Mouse (Mus musculus): ENCODE measurements around the gene 1700024P04Rik. TPM values are rescaled to one million over a fixed set of nuclear protein-coding genes. Genes with fewer than 3 reads are reported as not detected.

1700024P04Rik gene
- polyA plus RNA-seq, 1 experiment = not detected

- no peaks in the 10 kb centered on the region for H3K79me3 ChIP-seq (ENCODE audit: low read depth)
- H3K4me3 ChIP-seq (ENCODE audit: insufficient read depth, poor library complexity, severe bottlenecking) = no peak overlapping the region
- no peak overlapping the region for H3ac ChIP-seq (ENCODE audit: control insufficient read depth, insufficient read length, low read depth)
- no peaks in the 10 kb centered on the region for H3K27me3 ChIP-seq (ENCODE audit: control insufficient read depth, insufficient read depth, insufficient read length)
- no peaks in the 10 kb centered on the region for H3K79me2 ChIP-seq (ENCODE audit: control insufficient read depth, insufficient read depth)
- H3K36me3 ChIP-seq (ENCODE audit: control insufficient read depth, insufficient read depth) = no peaks in the 10 kb centered on the region
- TF ChIP-seq USF1 (IDR thresholded peaks at IDR 0.05; ENCODE audit: low read depth) = no peak
- no peak for TF ChIP-seq CEBPB (IDR thresholded peaks at IDR 0.05; ENCODE audit: low read depth)
- no peak for TF ChIP-seq MAX (IDR thresholded peaks at IDR 0.05)
- no peak for TF ChIP-seq MYOD1 (IDR thresholded peaks at IDR 0.05; ENCODE audit: control insufficient read depth, insufficient read length, low read depth)
- no peak for TF ChIP-seq FOSL1 (IDR thresholded peaks at IDR 0.05; ENCODE audit: insufficient read depth, low read length, poor library complexity, severe bottlenecking)
- no peak for TF ChIP-seq CTCF (IDR thresholded peaks at IDR 0.05; ENCODE audit: control insufficient read depth, insufficient read depth, insufficient read length)
- no peak for TF ChIP-seq MYOG (IDR thresholded peaks at IDR 0.05; ENCODE audit: control insufficient read depth, extremely low read depth, insufficient read length)
Measured at GRCm38 (mm10) chr13:98941829-98942343, 42.5 kb downstream of the 1700024P04Rik start.

GRCm38 (mm10) chr13:98937108-98937507 lies 47.3 kb downstream of the 1700024P04Rik start:
- no peaks in the 10 kb centered on the region for H3K27me3 ChIP-seq (ENCODE audit: control insufficient read depth, insufficient read depth, insufficient read length)
- no peaks in the 10 kb centered on the region for H3K79me2 ChIP-seq (ENCODE audit: control insufficient read depth, insufficient read depth)
- no peak overlapping the region for H3K4me3 ChIP-seq (ENCODE audit: insufficient read depth, poor library complexity, severe bottlenecking)
- H3K79me3 ChIP-seq (ENCODE audit: low read depth) = no peaks in the 10 kb centered on the region
- no peaks in the 10 kb centered on the region for H3K36me3 ChIP-seq (ENCODE audit: control insufficient read depth, insufficient read depth)
- no peak overlapping the region for H3ac ChIP-seq (ENCODE audit: control insufficient read depth, insufficient read length, low read depth)
- TF ChIP-seq CTCF (IDR thresholded peaks at IDR 0.05; ENCODE audit: control insufficient read depth, insufficient read depth, insufficient read length) (no peak), FOSL1 (IDR thresholded peaks at IDR 0.05; ENCODE audit: insufficient read depth, low read length, poor library complexity, severe bottlenecking) (no peak), MYOG (IDR thresholded peaks at IDR 0.05; ENCODE audit: control insufficient read depth, extremely low read depth, insufficient read length) (no peak), MAX (IDR thresholded peaks at IDR 0.05) (no peak), MYOD1 (IDR thresholded peaks at IDR 0.05; ENCODE audit: control insufficient read depth, insufficient read length, low read depth) (no peak), CEBPB (IDR thresholded peaks at IDR 0.05; ENCODE audit: low read depth) (no peak), USF1 (IDR thresholded peaks at IDR 0.05; ENCODE audit: low read depth) (no peak)

Other genes with a start within 250 kb of the 1700024P04Rik start
- 3.1 TPM for gene Fcho2, start 169.1 kb downstream of the 1700024P04Rik start, polyA plus RNA-seq (2012; fragmentation: generic; extraction: Trizol)
- 44.1 TPM for gene Tnpo1, start 58.2 kb downstream of the 1700024P04Rik start, polyA plus RNA-seq (2012; fragmentation: generic; extraction: Trizol)
- not detected for gene Zfp366, start 200.3 kb upstream of the 1700024P04Rik start, polyA plus RNA-seq (2012; fragmentation: generic; extraction: Trizol)

All from C2C12 (cell line).